ENCODE assay signal across 15 mouse cellular contexts in the genomic region with DNA sequence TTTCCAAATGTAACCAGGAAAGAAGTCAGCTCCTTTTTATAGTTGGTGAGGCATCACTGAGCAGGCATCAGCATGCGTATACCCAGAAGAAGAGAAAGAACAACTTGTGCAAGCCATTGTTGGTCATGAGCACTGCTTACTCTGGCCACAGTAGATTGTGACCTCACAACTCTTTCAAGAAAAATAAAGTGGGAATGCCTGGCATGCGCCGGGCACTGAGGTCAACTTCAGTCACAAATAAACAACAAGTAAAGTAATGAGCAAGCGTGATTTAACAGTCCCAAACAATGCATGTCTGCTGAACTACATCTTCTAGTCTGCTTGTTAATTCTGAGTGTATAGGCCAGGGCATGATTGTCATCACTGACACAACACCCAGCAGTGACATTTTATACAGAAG.
DNase-seq lines count a peak whose midpoint lies in the region; ATAC-seq lines count a peak whose summit lies in the region.
"Had no signal": no experiment of that assay in that cellular context is flagged by ENCODE, and none has a peak within 500 bp of the region (broad histone marks: within the 10 kb centered on the region; RNA-seq: fewer than 3 reads in every experiment).

No protein-coding gene starts in this region.

- ATAC-seq in lung, embryonic 15.5 days (ENCODE audit: borderline replicate concordance, extremely low read depth, low FRiP score, low TSS enrichment), result no peak
- ATAC-seq: forebrain, postnatal 0 days; intestine, embryonic 16.5 days; midbrain, embryonic 16.5 days had no signal

- H3K9ac ChIP-seq in lung, embryonic 15.5 days, result no peak overlapping the region
- H3K9ac ChIP-seq: forebrain, postnatal 0 days; liver, embryonic 14.5 days had no signal

- no peaks in the 10 kb centered on the region for H3K9me3 ChIP-seq in lung, embryonic 15.5 days

- H3K4me3 ChIP-seq in lung, embryonic 15.5 days, result no peak overlapping the region

- intact Hi-C loops in left cerebral cortex, postnatal 10 days (cut with DNase I), result no loop called here

- H3K27ac ChIP-seq in lung, embryonic 15.5 days, result peak overlapping the region; percentile 13; the same call in 1 of the 2 replicates
- H3K27ac ChIP-seq: liver, embryonic 14.5 days had no signal

- no peaks in the 10 kb centered on the region for H3K27me3 ChIP-seq in lung, embryonic 15.5 days

- no peak overlapping the region for H3K4me2 ChIP-seq in lung, embryonic 15.5 days

- 63% methylated on average over 4 of the region's 4 CpGs for WGBS in lung, embryonic 15.5 days

- peak; percentile 26 for DNase-seq in heart, adult 8-10 months (ENCODE audit: low spot score)
- no peak for DNase-seq in heart, postnatal 4 days
- no peak for DNase-seq in lung, postnatal 14 days
- peak; percentile 35 for DNase-seq in kidney, postnatal 10 days
- no peak for DNase-seq in spleen, postnatal 10 days (ENCODE audit: low spot score in 2 of 2)
- no peak for DNase-seq in cerebellum, postnatal 36 days
- no peak for DNase-seq in left cerebral cortex, postnatal 10 days (ENCODE audit: extremely low spot score in 1 of 2, low spot score in 2 of 2)
- DNase-seq: adrenal gland, adult 8-10 months; cerebellum, adult 2 months; forebrain, postnatal 0 days; right cerebral cortex, postnatal 4 days had no signal

- H3K36me3 ChIP-seq in lung, embryonic 15.5 days, result no peaks in the 10 kb centered on the region

- peaks cover 41% of the 10 kb centered on the region for H3K4me1 ChIP-seq in lung, embryonic 15.5 days

Comparison
In these comparisons a context has a peak if more than half of its experiments do, and no peak if none do; other contexts are left out.
1. DNase-seq: peak in heart, adult 8-10 months (single experiment) and kidney, postnatal 10 days (single experiment); none in heart, postnatal 4 days (single experiment), lung, postnatal 14 days (single experiment), spleen, postnatal 10 days (0 of 2), cerebellum, postnatal 36 days (0 of 2) and left cerebral cortex, postnatal 10 days (0 of 2).